Mouse (Mus musculus) stomach, embryonic 14.5 days (tissue): Measurements from ENCODE around the gene Hyal3. TPM values are rescaled to one million over a fixed set of nuclear protein-coding genes. Genes with fewer than 3 reads are reported as not detected.
A peak's percentile ranks its signal among the peaks of the same experiment; 100 is the strongest.

Experiments used
- ATAC-seq: fragments of 200-750 bp; cut with Nextera tagmentation; 2 replicates; pipeline ENCODE4 v1.8.0; 2017; ENCODE audit warnings: low read depth, moderate TSS enrichment; ENCODE audit not compliant: insufficient number of reproducible peaks, insufficient read depth, low FRiP score
- H3K27ac ChIP-seq: fragments of 300-500 bp; sonication (generic); 2 replicates; pipeline ENCODE4 v1.5.1; 2014; ENCODE audit warnings: mild to moderate bottlenecking, low read length, moderate library complexity, mixed read lengths
- H3K27me3 ChIP-seq: fragments of 300-500 bp; sonication (generic); 2 replicates; pipeline ENCODE4 v1.6.1; 2014; ENCODE audit warnings: low read length, control low read depth, mixed read lengths; ENCODE audit not compliant: control insufficient read depth, insufficient read depth
- H3K36me3 ChIP-seq: fragments of 300-500 bp; sonication (generic); 2 replicates; pipeline ENCODE4 v1.6.1; 2014; ENCODE audit warnings: mild to moderate bottlenecking, control low read depth, low read length, moderate library complexity, mixed read lengths; ENCODE audit not compliant: control insufficient read depth, insufficient read depth
- H3K4me1 ChIP-seq: fragments of 300-500 bp; sonication (generic); 2 replicates; pipeline ENCODE4 v1.6.1; 2014; ENCODE audit warnings: low read length, control low read depth, mixed read lengths; ENCODE audit not compliant: control insufficient read depth, insufficient read depth
- H3K4me2 ChIP-seq: fragments of 300-500 bp; sonication (generic); replicated peaks from 2 replicates; pipeline ENCODE4 v1.6.1; 2014; ENCODE audit warnings: low read depth, low read length, control low read depth
- H3K4me3 ChIP-seq: fragments of 300-500 bp; sonication (generic); 2 replicates; pipeline ENCODE4 v1.5.1; 2014; ENCODE audit warnings: low read depth, low read length, control low read depth
- H3K9ac ChIP-seq: fragments of 300-500 bp; sonication (generic); replicated peaks from 2 replicates; pipeline ENCODE4 v1.6.1; 2014; ENCODE audit warnings: low read depth, mild to moderate bottlenecking, control low read depth, low read length, moderate library complexity, mixed read lengths
- H3K9me3 ChIP-seq: fragments of 300-500 bp; sonication (generic); 2 replicates; pipeline ENCODE4 v1.6.1; 2016; ENCODE audit warnings: low read depth, low read length, control low read depth; ENCODE audit not compliant: control insufficient read depth
- WGBS: fragments of 180-500 bp; shearing (Covaris S2); extraction: QIAGEN DNeasy Blood & Tissue Kit; methylation state at CpG from one replicate; pipeline ENCODE4 v1.1.7; 2014; 5-methylcytosine and 5-hydroxymethylcytosine counted together
- polyA plus RNA-seq: library from polyadenylated mRNA; unstranded; fragments of >200 nt; fragmentation: Nextera tagmentation; extraction: Ambion mirVana; gene quantifications from 2 replicates; pipeline ENCODE4 v1.2.1, GENCODE M21; 2014

Hyal3 gene
- polyA plus RNA-seq, 1 experiment from 2014 or later: 1.4 TPM

GRCm38 (mm10) chr9:107566041-107566709, 14.4 kb upstream of the Hyal3 start:
- H3K9ac ChIP-seq: no peak overlapping the region
- H3K4me1 ChIP-seq: peaks cover 26% of the 10 kb centered on the region
- no peaks in the 10 kb centered on the region for H3K9me3 ChIP-seq
- H3K4me2 ChIP-seq: peak overlapping the region; percentile 6; the same call in 1 of the 2 replicates
- no peak overlapping the region for H3K4me3 ChIP-seq
- no peaks in the 10 kb centered on the region for H3K27me3 ChIP-seq
- peak overlapping the region; percentile 49; the same call in 1 of the 2 replicates for H3K27ac ChIP-seq
- peaks cover 15% of the 10 kb centered on the region for H3K36me3 ChIP-seq
- no peak for ATAC-seq
- 53% methylated on average over 15 of the region's 15 CpGs for WGBS

GRCm38 (mm10) chr9:107566855-107567254, 13.8 kb upstream of the Hyal3 start:
- Histone ChIP-seq H3K9me3 (no peaks in the 10 kb centered on the region), H3K4me2 (no peak overlapping the region), H3K9ac (no peak overlapping the region), H3K36me3 (peaks cover 12% of the 10 kb centered on the region), H3K27ac (peak overlapping the region; percentile 93; the same call in 1 of the 2 replicates), H3K4me3 (no peak overlapping the region), H3K4me1 (peaks cover 26% of the 10 kb centered on the region), H3K27me3 (no peaks in the 10 kb centered on the region)
- ATAC-seq: no peak
- WGBS: 62% methylated on average over 3 of the region's 3 CpGs

GRCm38 (mm10) chr9:107567702-107568319, 12.8 kb upstream of the Hyal3 start, which contains the start of gene Hyal2:
Gene Hyal2 (plus strand): TSS chr9:107567945.
- no peaks in the 10 kb centered on the region for H3K9me3 ChIP-seq
- H3K4me3 ChIP-seq: peak within 1 kb of the TSS; percentile 71
- WGBS: 7% methylated on average over 18 of the region's 18 CpGs
- peaks cover 19% of the 10 kb centered on the region for H3K36me3 ChIP-seq
- H3K4me1 ChIP-seq: peaks cover 26% of the 10 kb centered on the region
- peak within 1 kb of the TSS; percentile 83 for H3K4me2 ChIP-seq
- H3K9ac ChIP-seq: peak within 1 kb of the TSS; percentile 73
- H3K27me3 ChIP-seq: no peaks in the 10 kb centered on the region
- ATAC-seq: no peak
- H3K27ac ChIP-seq: peak within 1 kb of the TSS; percentile 93

- peaks cover 26% of the 10 kb centered on the region for H3K36me3 ChIP-seq
- peaks cover 25% of the 10 kb centered on the region for H3K4me1 ChIP-seq
- WGBS: under 1% methylated on average over 41 of the region's 41 CpGs
- H3K27me3 ChIP-seq: no peaks in the 10 kb centered on the region
- no peaks in the 10 kb centered on the region for H3K9me3 ChIP-seq
- peak overlapping the region; percentile 83 for H3K4me2 ChIP-seq
- ATAC-seq: peak; percentile 86
- peak overlapping the region; percentile 73 for H3K9ac ChIP-seq
- H3K4me3 ChIP-seq: peak overlapping the region; percentile 71
- H3K27ac ChIP-seq: peak overlapping the region; percentile 93
Observed at GRCm38 (mm10) chr9:107568331-107569261, 12.0 kb upstream of the Hyal3 start.

GRCm38 (mm10) chr9:107569270-107569669, 11.3 kb upstream of the Hyal3 start:
- H3K4me3 ChIP-seq: peak overlapping the region; percentile 71
- H3K27me3 ChIP-seq: no peaks in the 10 kb centered on the region
- peaks cover 29% of the 10 kb centered on the region for H3K36me3 ChIP-seq
- peak overlapping the region; percentile 93 for H3K27ac ChIP-seq
- peak overlapping the region; percentile 73 for H3K9ac ChIP-seq
- peaks cover 20% of the 10 kb centered on the region for H3K4me1 ChIP-seq
- H3K9me3 ChIP-seq: no peaks in the 10 kb centered on the region
- H3K4me2 ChIP-seq: peak overlapping the region; percentile 83
- WGBS: under 1% methylated on average over 23 of the region's 23 CpGs
- ATAC-seq: peak; percentile 7; the same call in 1 of the 2 replicates

GRCm38 (mm10) chr9:107570016-107570415, 10.6 kb upstream of the Hyal3 start:
- Histone ChIP-seq H3K4me2 (peak overlapping the region; percentile 83), H3K36me3 (peaks cover 29% of the 10 kb centered on the region), H3K4me3 (peak overlapping the region; percentile 71), H3K4me1 (peaks cover 20% of the 10 kb centered on the region), H3K9ac (peak overlapping the region; percentile 73), H3K9me3 (no peaks in the 10 kb centered on the region), H3K27ac (no peak overlapping the region; the same call in 1 of the 2 replicates), H3K27me3 (no peaks in the 10 kb centered on the region)
- no peak for ATAC-seq
- 32% methylated on average over 13 of the region's 13 CpGs for WGBS

- Histone ChIP-seq H3K9me3 (no peaks in the 10 kb centered on the region), H3K4me3 (peak overlapping the region; percentile 71; the same call in 1 of the 2 replicates), H3K27ac (no peak overlapping the region), H3K4me2 (peak overlapping the region; percentile 83), H3K36me3 (peaks cover 29% of the 10 kb centered on the region), H3K9ac (0 out of 2 replicates have a peak overlapping the region, but pooled peaks have one; percentile 73), H3K27me3 (no peaks in the 10 kb centered on the region), H3K4me1 (peaks cover 20% of the 10 kb centered on the region)
- 80% methylated on average over 21 of the region's 21 CpGs for WGBS
- no peak for ATAC-seq
Observed at GRCm38 (mm10) chr9:107570845-107571244, 9.8 kb upstream of the Hyal3 start.
